Mouse (Mus musculus) bone marrow macrophage, adult 2 months (primary cell): ENCODE measurements around the gene Rpl10.

Experiments used
- CTCF ChIP-seq: IDR thresholded peaks from 2 replicates; pipeline ENCODE4 v1.5.1; 2012; ENCODE audit warnings: low read depth, mild to moderate bottlenecking, low read length, moderate library complexity
- POLR2A ChIP-seq: IDR thresholded peaks from 2 replicates; pipeline ENCODE4 v1.6.1; 2012; ENCODE audit warnings: mild to moderate bottlenecking, low read depth, low read length, borderline replicate concordance

DNA sequence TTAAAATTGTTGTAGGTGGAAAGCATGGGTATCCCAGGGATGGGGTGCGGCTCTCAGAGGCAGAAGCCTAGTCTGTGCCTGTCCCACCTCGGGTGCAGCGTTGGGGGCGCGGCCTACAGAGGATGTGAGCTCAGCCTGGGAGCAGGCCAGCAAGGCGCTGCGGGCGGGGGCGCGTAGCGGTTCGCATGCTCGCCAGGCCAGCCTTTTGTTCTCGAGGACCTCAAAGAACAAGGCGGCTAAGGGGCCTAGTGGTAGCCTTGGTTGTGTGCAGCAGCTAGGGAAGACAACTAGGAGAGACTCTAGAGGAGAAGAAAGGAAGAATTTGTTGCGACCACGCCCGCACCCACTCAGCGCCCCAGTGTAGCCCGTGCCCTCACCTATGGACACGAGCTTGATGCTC is 24.9 kb upstream of the Rpl10 start:
- TF ChIP-seq CTCF (no peak), POLR2A (no peak)
